Mouse (Mus musculus): Measurements from ENCODE around the gene Nthl1.

DNA sequence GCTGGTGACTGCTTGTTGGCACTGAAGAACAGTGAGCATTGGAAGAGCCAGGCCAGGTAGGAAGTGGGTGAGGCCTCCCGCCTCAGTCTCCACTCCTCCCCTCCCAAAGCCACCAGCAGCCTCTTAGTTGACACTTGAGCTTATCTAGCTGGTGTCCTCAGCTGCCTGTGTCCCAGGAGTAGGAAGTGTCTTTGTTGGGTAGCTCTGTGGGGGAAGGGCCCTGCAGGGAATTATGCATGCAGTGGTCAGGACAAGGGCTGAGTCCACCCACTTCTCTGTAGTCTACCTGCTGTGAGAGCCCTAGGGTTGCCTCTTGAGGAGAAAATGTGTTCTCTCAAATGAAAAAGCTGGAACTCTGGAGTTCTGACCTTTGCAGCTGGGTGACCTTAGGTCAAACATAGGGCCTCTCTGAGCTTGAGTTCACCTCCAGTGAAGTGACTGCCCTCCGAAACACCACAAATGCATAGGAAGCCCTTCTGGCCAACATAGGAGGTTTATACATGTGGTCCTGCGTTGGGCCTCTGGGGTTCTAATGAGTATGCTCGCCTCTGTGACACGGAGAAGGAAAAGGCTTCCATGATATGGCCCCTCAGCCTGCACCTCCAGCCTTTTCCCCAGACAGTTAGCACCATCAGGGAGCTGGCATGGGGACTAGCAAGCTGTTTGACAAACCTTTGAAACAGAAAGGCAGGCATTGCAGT lies 4.5 kb downstream of the Nthl1 start:
- no peak for TF ChIP-seq CTCF (IDR thresholded peaks at IDR 0.05; ENCODE audit: borderline replicate concordance, control insufficient read depth, extremely low read depth, insufficient read depth, low read length, poor library complexity)
- no peak for TF ChIP-seq POLR2A (IDR thresholded peaks at IDR 0.05; ENCODE audit: control insufficient read depth, extremely low read depth, insufficient read depth, low read length, poor library complexity)

Data from thymus, adult 2 months (tissue).